Comparison of ENCODE assay signal across 11 mouse cellular contexts in the genomic region with DNA sequence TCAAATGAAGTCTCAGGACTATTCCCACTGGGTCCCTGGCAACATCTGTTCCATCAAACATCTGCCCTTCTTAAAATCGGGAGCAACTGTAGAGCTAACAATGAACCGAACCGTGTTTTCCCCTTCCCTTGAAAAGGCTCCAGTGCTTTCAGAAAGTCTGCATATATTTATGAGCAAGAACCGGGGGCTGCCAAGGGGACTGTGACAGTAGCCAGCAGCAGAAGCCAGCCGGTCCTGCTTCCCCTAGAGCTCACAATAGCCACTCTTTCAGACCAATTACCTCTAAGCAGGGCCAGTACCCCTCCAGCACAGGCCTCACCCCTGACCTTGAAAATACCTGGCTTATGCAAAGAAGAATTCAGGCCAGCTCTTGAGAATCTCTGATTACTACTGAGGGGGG.
A peak's percentile ranks its signal among the peaks of the same experiment; 100 is the strongest.
DNase-seq lines count a peak whose midpoint lies in the region; ATAC-seq and TF ChIP-seq lines count a peak whose summit lies in the region.
"Had no signal": no experiment of that assay in that cellular context is flagged by ENCODE, and none has a peak within 500 bp of the region (broad histone marks: within the 10 kb centered on the region; RNA-seq: fewer than 3 reads in every experiment).

No protein-coding gene starts in this region.

- no peaks in the 10 kb centered on the region for H3K27me3 ChIP-seq in forebrain, embryonic 14.5 days (replicated peaks; ENCODE audit: control insufficient read depth, insufficient read depth, low read length)
- H3K27me3 ChIP-seq in midbrain, embryonic 14.5 days (ENCODE audit: control insufficient read depth, insufficient read depth, low read length): no peaks in the 10 kb centered on the region
- H3K27me3 ChIP-seq in thymus, adult 2 months (ENCODE audit: control insufficient read depth, insufficient read depth, low read length): no peaks in the 10 kb centered on the region
- H3K27me3 ChIP-seq in liver, embryonic 11.5 days (replicated peaks; ENCODE audit: control insufficient read depth, insufficient read depth, low read length): no peaks in the 10 kb centered on the region
- H3K27me3 ChIP-seq: embryonic facial prominence, embryonic 13.5 days; limb, embryonic 13.5 days had no signal

- H3K4me3 ChIP-seq in forebrain, embryonic 14.5 days (ENCODE audit: low read depth, low read length): no peak overlapping the region
- H3K4me3 ChIP-seq in midbrain, embryonic 14.5 days (replicated peaks; ENCODE audit: low read depth, low read length): no peak overlapping the region
- no peak overlapping the region for H3K4me3 ChIP-seq in thymus, adult 2 months (ENCODE audit: control insufficient read depth, insufficient read depth, low read length)
- no peak overlapping the region for H3K4me3 ChIP-seq in liver, embryonic 11.5 days (ENCODE audit: low read depth, low read length)
- H3K4me3 ChIP-seq: embryonic facial prominence, embryonic 13.5 days; limb, embryonic 13.5 days had no signal

- H3K4me2 ChIP-seq in forebrain, embryonic 14.5 days (ENCODE audit: low read length): no peak overlapping the region
- H3K4me2 ChIP-seq in midbrain, embryonic 14.5 days (ENCODE audit: low read length): no peak overlapping the region
- H3K4me2 ChIP-seq in liver, embryonic 11.5 days: no peak overlapping the region
- H3K4me2 ChIP-seq: embryonic facial prominence, embryonic 13.5 days; limb, embryonic 13.5 days had no signal

- no peak for TF ChIP-seq POLR2A in thymus, adult 2 months (IDR thresholded peaks at IDR 0.05; ENCODE audit: control insufficient read depth, extremely low read depth, insufficient read depth, low read length, poor library complexity)

- peak; percentile 32; the same call in 1 of the 2 replicates for ATAC-seq in forebrain, embryonic 14.5 days
- ATAC-seq in midbrain, embryonic 14.5 days (ENCODE audit: low FRiP score, low TSS enrichment): 0 out of 2 replicates have a peak, but pooled peaks have one; percentile 37
- ATAC-seq in liver, embryonic 11.5 days (replicated peaks; ENCODE audit: low FRiP score): no peak
- ATAC-seq: Patski had no signal

- no peak for TF ChIP-seq CTCF in thymus, adult 2 months (IDR thresholded peaks at IDR 0.05; ENCODE audit: borderline replicate concordance, control insufficient read depth, extremely low read depth, insufficient read depth, low read length, poor library complexity)

- no peaks in the 10 kb centered on the region for H3K36me3 ChIP-seq in forebrain, embryonic 14.5 days (ENCODE audit: control insufficient read depth, insufficient read depth, low read length)
- H3K36me3 ChIP-seq in midbrain, embryonic 14.5 days (ENCODE audit: control insufficient read depth, insufficient read depth, low read length): no peaks in the 10 kb centered on the region
- H3K36me3 ChIP-seq in thymus, adult 2 months (ENCODE audit: control insufficient read depth, insufficient read depth, low read length): no peaks in the 10 kb centered on the region
- H3K36me3 ChIP-seq in liver, embryonic 11.5 days (ENCODE audit: control insufficient read depth, insufficient read depth, low read length): no peaks in the 10 kb centered on the region
- H3K36me3 ChIP-seq: embryonic facial prominence, embryonic 13.5 days; limb, embryonic 13.5 days had no signal

- H3K9me3 ChIP-seq in forebrain, embryonic 14.5 days (replicated peaks; ENCODE audit: control insufficient read depth, low read length): no peaks in the 10 kb centered on the region
- no peaks in the 10 kb centered on the region for H3K9me3 ChIP-seq in midbrain, embryonic 14.5 days (ENCODE audit: control insufficient read depth, low read length)
- no peaks in the 10 kb centered on the region for H3K9me3 ChIP-seq in liver, embryonic 11.5 days (ENCODE audit: control insufficient read depth, low read length)
- H3K9me3 ChIP-seq: embryonic facial prominence, embryonic 13.5 days; limb, embryonic 13.5 days had no signal

- peak overlapping the region; percentile 44; the same call in 1 of the 2 replicates for H3K27ac ChIP-seq in forebrain, embryonic 14.5 days (ENCODE audit: low read depth, low read length)
- H3K27ac ChIP-seq in midbrain, embryonic 14.5 days (replicated peaks; ENCODE audit: low read depth, low read length): peak overlapping the region; percentile 63
- no peak overlapping the region for H3K27ac ChIP-seq in thymus, adult 2 months (ENCODE audit: control insufficient read depth, insufficient read depth, low read length)
- H3K27ac ChIP-seq in liver, embryonic 11.5 days (ENCODE audit: low read depth, low read length): no peak overlapping the region
- H3K27ac ChIP-seq: embryonic facial prominence, embryonic 13.5 days; limb, embryonic 13.5 days had no signal

- 8% methylated on average over 5 of the region's 5 CpGs for WGBS in forebrain, embryonic 14.5 days
- WGBS in midbrain, embryonic 14.5 days: 8% methylated on average over 5 of the region's 5 CpGs
- WGBS in thymus, adult 2 months: 83% methylated on average over 5 of the region's 5 CpGs
- 48% methylated on average over 5 of the region's 5 CpGs for WGBS in liver, embryonic 11.5 days

- H3K9ac ChIP-seq in forebrain, embryonic 14.5 days (ENCODE audit: low read length): no peak overlapping the region
- H3K9ac ChIP-seq in midbrain, embryonic 14.5 days (replicated peaks; ENCODE audit: low read length): no peak overlapping the region
- no peak overlapping the region for H3K9ac ChIP-seq in liver, embryonic 11.5 days (ENCODE audit: low read depth, low read length)
- H3K9ac ChIP-seq: embryonic facial prominence, embryonic 13.5 days; limb, embryonic 13.5 days had no signal

- intact Hi-C loops in left cerebral cortex, postnatal 4 days (cut with DNase I): no loop called here
- intact Hi-C loops in left cerebral cortex, postnatal 36 days (cut with DNase I): no loop called here

- H3K4me1 ChIP-seq in forebrain, embryonic 14.5 days (ENCODE audit: control insufficient read depth, insufficient read depth, low read length): peaks cover 23% of the 10 kb centered on the region
- peaks cover 32% of the 10 kb centered on the region for H3K4me1 ChIP-seq in midbrain, embryonic 14.5 days (ENCODE audit: control insufficient read depth, insufficient read depth, low read length)
- no peaks in the 10 kb centered on the region for H3K4me1 ChIP-seq in thymus, adult 2 months (replicated peaks; ENCODE audit: control insufficient read depth, insufficient read depth, low read length)
- peaks cover 18% of the 10 kb centered on the region; the same call in 1 of the 2 replicates for H3K4me1 ChIP-seq in liver, embryonic 11.5 days (replicated peaks; ENCODE audit: control insufficient read depth, insufficient read depth, low read length)
- H3K4me1 ChIP-seq: embryonic facial prominence, embryonic 13.5 days had no signal

- peak; percentile 49 to 65 for DNase-seq in cerebellum, postnatal 10 days
- no peak for DNase-seq in cerebellum, adult 11-12 months
- peak; percentile 46 for DNase-seq in left cerebral cortex, postnatal 4 days
- DNase-seq in left cerebral cortex, postnatal 36 days (ENCODE audit: low spot score in 2 of 2): no peak
- peak; percentile 49 for DNase-seq in forebrain, embryonic 14.5 days (ENCODE audit: low spot score)
- DNase-seq in midbrain, embryonic 14.5 days: peak; percentile 49
- DNase-seq in thymus, adult 2 months: no peak
- no peak for DNase-seq in liver, embryonic 11.5 days (ENCODE audit: low spot score)

Comparison
In these comparisons a context has a peak if more than half of its experiments do, and no peak if none do; other contexts are left out.
1. DNase-seq: peak in cerebellum, postnatal 10 days (2 of 2), left cerebral cortex, postnatal 4 days (single experiment), forebrain, embryonic 14.5 days (single experiment) and midbrain, embryonic 14.5 days (single experiment); none in cerebellum, adult 11-12 months (single experiment), left cerebral cortex, postnatal 36 days (0 of 2), thymus, adult 2 months (single experiment) and liver, embryonic 11.5 days (single experiment).
2. H3K27ac ChIP-seq: peak in forebrain, embryonic 14.5 days (single experiment) and midbrain, embryonic 14.5 days (single experiment); none in thymus, adult 2 months (single experiment) and liver, embryonic 11.5 days (single experiment).